20 mouse cellular contexts compared by ENCODE assay signal in the genomic region with DNA sequence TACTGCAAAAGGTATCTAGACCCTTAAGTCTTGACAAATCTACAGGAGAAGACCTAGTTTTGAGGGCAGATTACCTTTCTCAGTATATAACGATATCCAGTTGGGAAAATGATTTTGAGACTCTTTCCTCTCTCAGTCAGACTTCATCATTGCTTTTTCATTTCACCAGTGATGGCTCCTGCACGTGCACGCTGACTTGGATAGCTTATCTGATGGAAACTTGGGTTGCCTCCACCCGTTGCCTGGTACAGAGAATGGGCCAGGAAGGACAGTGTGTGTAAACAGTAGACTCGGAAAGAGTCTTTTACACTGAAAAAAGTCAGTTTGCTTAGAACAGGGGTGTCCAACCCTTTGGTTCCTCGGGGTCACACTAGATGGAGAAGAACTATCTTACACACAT.
DNase-seq lines count a peak whose midpoint lies in the region; ATAC-seq and TF ChIP-seq lines count a peak whose summit lies in the region.
"Had no signal": no experiment of that assay in that cellular context is flagged by ENCODE, and none has a peak within 500 bp of the region (broad histone marks: within the 10 kb centered on the region; RNA-seq: fewer than 3 reads in every experiment).

No protein-coding gene starts in this region.

- H3K4me2 ChIP-seq in intestine, postnatal 0 days (replicated peaks; ENCODE audit: low read depth): no peak overlapping the region

- no peaks in the 10 kb centered on the region for H3K9me3 ChIP-seq in MEL (replicated peaks; ENCODE audit: insufficient read depth, low read length)
- H3K9me3 ChIP-seq in intestine, postnatal 0 days (ENCODE audit: control insufficient read depth): no peaks in the 10 kb centered on the region
- H3K9me3 ChIP-seq: G1E had no signal

- no peak for TF ChIP-seq CTCF in MEL (IDR thresholded peaks at IDR 0.05 in 2 of 3, conservative IDR thresholded peaks at IDR 0.05 in 1 of 3; ENCODE audit: control insufficient read depth in 1 of 3, insufficient read depth in 1 of 3, low read depth in 2 of 3, low read length in 3 of 3, poor library complexity in 1 of 3, severe bottlenecking in 1 of 3)
- no peak for TF ChIP-seq CTCF in intestine, postnatal 0 days (IDR thresholded peaks at IDR 0.05; ENCODE audit: low read depth)

- WGBS in intestine, postnatal 0 days: 72% methylated on average over 6 of the region's 6 CpGs

- no peak overlapping the region for H3K4me3 ChIP-seq in MEL (ENCODE audit: control insufficient read depth in 1 of 2, insufficient read depth in 1 of 2, low read depth in 2 of 2, low read length in 2 of 2)
- no peak overlapping the region for H3K4me3 ChIP-seq in intestine, postnatal 0 days (ENCODE audit: low read depth, low read length)

- no peak for TF ChIP-seq RAD21 in MEL (IDR thresholded peaks at IDR 0.05; ENCODE audit: low read depth, low read length)

- H3K27me3 ChIP-seq in MEL (ENCODE audit: control insufficient read depth in 1 of 2, insufficient read depth in 2 of 2, low read length in 2 of 2): no peaks in the 10 kb centered on the region
- no peaks in the 10 kb centered on the region for H3K27me3 ChIP-seq in intestine, postnatal 0 days (replicated peaks; ENCODE audit: control insufficient read depth, insufficient read depth, low read length)
- H3K27me3 ChIP-seq: CH12.LX, Patski had no signal

- H3K79me2 ChIP-seq in MEL (ENCODE audit: control insufficient read depth, insufficient read depth, low read length, poor library complexity): no peaks in the 10 kb centered on the region

- peak; percentile 64; the same call in 1 of the 2 replicates for ATAC-seq in megakaryocyte-erythroid progenitor cell, adult 5-6 weeks (replicated peaks; ENCODE audit: low FRiP score, low TSS enrichment, poor library complexity, severe bottlenecking)
- no peak for ATAC-seq in intestine, postnatal 0 days
- ATAC-seq: activated CD4-positive, CD25-positive, alpha-beta regulatory T cell, adult 4 months; CD4-positive, CD25-positive, alpha-beta regulatory T cell, adult 4 months; Patski had no signal

- H3K27ac ChIP-seq in MEL (ENCODE audit: control insufficient read depth, low read depth, low read length): no peak overlapping the region
- no peak overlapping the region for H3K27ac ChIP-seq in intestine, postnatal 0 days (ENCODE audit: low read depth, low read length)

- no peak for DNase-seq in MEL (ENCODE audit: low read depth, low spot score)
- DNase-seq in ovary, postnatal 36 days (ENCODE audit: low spot score): no peak
- DNase-seq: adrenal gland, adult 2 months; adrenal gland, adult 8-10 months; adrenal gland, postnatal 10 days; adrenal gland, postnatal 14 days; adrenal gland, postnatal 25 days; adrenal gland, postnatal 36 days; B cell, adult 2 months; cerebellum, adult 11 months; cerebellum, adult 11-12 months; cerebellum, adult 18-20 months; cerebellum, adult 2 months had no signal

- H3K9ac ChIP-seq in MEL (ENCODE audit: control insufficient read depth, low read depth, low read length, poor library complexity, severe bottlenecking): no peak overlapping the region
- no peak overlapping the region for H3K9ac ChIP-seq in intestine, postnatal 0 days (ENCODE audit: low read depth, low read length)

- TF ChIP-seq POLR2A in MEL (IDR thresholded peaks at IDR 0.05; ENCODE audit: control insufficient read depth in 1 of 2, insufficient read depth in 1 of 2, low read depth in 1 of 2, low read length in 2 of 2, poor library complexity in 1 of 2): no peak

- H3K36me3 ChIP-seq in MEL (ENCODE audit: control insufficient read depth in 1 of 2, insufficient read depth in 2 of 2, low read length in 2 of 2): peaks cover 0 to 3% of the 10 kb centered on the region in 2 experiments; a peak in 2 of 4 replicates
- H3K36me3 ChIP-seq in intestine, postnatal 0 days (ENCODE audit: control insufficient read depth, insufficient read depth): no peaks in the 10 kb centered on the region

- H3K4me1 ChIP-seq in MEL (ENCODE audit: control insufficient read depth in 1 of 2, insufficient read depth in 2 of 2, low read length in 2 of 2): no peaks in the 10 kb centered on the region
- H3K4me1 ChIP-seq in intestine, postnatal 0 days (replicated peaks; ENCODE audit: control insufficient read depth, insufficient read depth, low read length): no peaks in the 10 kb centered on the region

- no peak for TF ChIP-seq EP300 in MEL (IDR thresholded peaks at IDR 0.05; ENCODE audit: low read depth in 1 of 2, low read length in 2 of 2)

TF ChIP-seq in MEL, 35 proteins besides CTCF, POLR2A, EP300 and RAD21:
- TF ChIP-seq POLR2AphosphoS5 (IDR thresholded peaks at IDR 0.05; ENCODE audit: borderline replicate concordance, low read depth, low read length) (no peak), BHLHE40 (IDR thresholded peaks at IDR 0.05; ENCODE audit: borderline replicate concordance, low read depth, low read length) (peak; percentile 80), UBTF (IDR thresholded peaks at IDR 0.05; ENCODE audit: borderline replicate concordance, insufficient read depth, low read depth, low read length) (no peak), TBP (IDR thresholded peaks at IDR 0.05; ENCODE audit: low read depth, low read length) (no peak), USF2 (IDR thresholded peaks at IDR 0.05; ENCODE audit: borderline replicate concordance in 1 of 2, insufficient read depth in 1 of 2, low read depth in 1 of 2, low read length in 2 of 2) (no peak), MAX (IDR thresholded peaks at IDR 0.05; ENCODE audit: low read length) (no peak)
